Comparison of ENCODE assay signal across 13 mouse cellular contexts in the genomic region with DNA sequence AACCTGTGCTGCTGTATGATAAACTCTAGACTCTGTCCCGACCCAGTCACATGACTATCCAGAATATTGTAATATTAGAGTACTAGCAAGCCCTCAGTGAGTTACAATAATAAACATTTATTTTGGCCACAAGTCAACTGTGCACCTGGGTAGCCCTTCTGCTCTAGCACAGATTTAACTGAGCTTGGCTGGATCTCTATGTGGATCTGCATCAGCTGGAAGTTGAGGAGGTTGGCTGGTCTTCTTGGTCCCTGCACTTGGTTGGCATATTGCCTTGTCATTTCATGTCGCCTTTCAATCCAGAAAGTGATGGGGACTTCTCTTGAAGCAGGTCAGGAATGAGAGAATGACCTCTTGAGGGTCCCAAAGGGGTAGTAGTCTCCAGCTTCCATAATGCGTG.
DNase-seq lines count a peak whose midpoint lies in the region.
"Had no signal": no experiment of that assay in that cellular context is flagged by ENCODE, and none has a peak within 500 bp of the region (broad histone marks: within the 10 kb centered on the region; RNA-seq: fewer than 3 reads in every experiment).

No protein-coding gene starts in this region.

- peak; percentile 45 to 73 for DNase-seq in cerebellum, postnatal 14 days
- no peak for DNase-seq in cerebellum, adult 18-20 months
- peak; percentile 7 to 17 for DNase-seq in layer of hippocampus, postnatal 10 days (ENCODE audit: low spot score in 2 of 2)
- no peak for DNase-seq in layer of hippocampus, adult 9-11 months
- DNase-seq in left cerebral cortex, postnatal 4 days = peak; percentile 10
- no peak for DNase-seq in left cerebral cortex, adult 18-20 months (ENCODE audit: low spot score in 2 of 2)
- DNase-seq: adrenal gland, adult 2 months; adrenal gland, postnatal 10 days; adrenal gland, postnatal 25 days; cerebellum, adult 11-12 months; cerebellum, adult 8-10 months; cerebellum, postnatal 36 days; embryo, embryonic 11 days had no signal

- intact Hi-C loops in left cerebral cortex, postnatal 4 days (cut with DNase I) = no loop called here

Comparison
In these comparisons a context has a peak if more than half of its experiments do, and no peak if none do; other contexts are left out.
1. DNase-seq: peak in cerebellum, postnatal 14 days (2 of 2), layer of hippocampus, postnatal 10 days (2 of 2) and left cerebral cortex, postnatal 4 days (single experiment); none in cerebellum, adult 18-20 months (0 of 2), layer of hippocampus, adult 9-11 months (single experiment) and left cerebral cortex, adult 18-20 months (0 of 2).